Mouse (Mus musculus) Muller cell, postnatal 12 days (primary cell): ENCODE measurements around the gene Ndp.

Experiments used
- DNase-seq: peaks from one replicate; pipeline ENCODE4 v3.0.0-alpha.2; 2015; ENCODE audit errors: inconsistent ontology term

Gene Ndp

DNA sequence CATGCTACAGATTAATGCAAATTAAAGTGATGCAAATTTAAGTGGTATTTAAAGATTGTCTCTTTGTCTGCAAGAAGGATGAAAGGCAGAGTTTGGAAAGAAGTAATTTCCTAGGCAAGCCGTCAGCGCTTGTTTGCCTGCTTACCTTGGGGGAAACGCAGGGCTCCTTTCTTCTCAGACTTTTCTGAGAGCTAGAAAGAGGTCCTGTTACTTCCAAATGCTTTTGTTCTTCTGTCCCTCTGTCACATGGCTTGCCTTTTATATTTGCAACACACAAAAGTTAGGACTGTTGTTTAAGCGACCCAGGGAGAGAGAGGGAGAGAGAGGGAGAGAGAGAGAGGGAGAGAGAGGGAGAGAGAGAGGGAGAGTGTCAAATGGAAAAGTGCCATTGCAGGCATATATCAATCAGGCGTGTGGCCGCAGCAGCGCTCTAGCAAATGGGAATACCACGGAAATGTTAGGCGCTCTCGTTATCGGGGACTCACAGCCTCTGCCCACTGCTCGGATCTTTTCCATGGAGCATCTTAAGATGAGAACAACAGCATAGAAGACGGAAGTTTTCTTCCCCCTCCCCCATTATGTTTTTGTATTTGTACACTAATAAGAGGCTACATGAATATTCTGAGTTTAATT, at the start of gene Ndp:
Gene Ndp, minus strand, starts transcription at position 534 of the 633 bp plus-strand sequence.
- peak; percentile 62 for DNase-seq

DNA sequence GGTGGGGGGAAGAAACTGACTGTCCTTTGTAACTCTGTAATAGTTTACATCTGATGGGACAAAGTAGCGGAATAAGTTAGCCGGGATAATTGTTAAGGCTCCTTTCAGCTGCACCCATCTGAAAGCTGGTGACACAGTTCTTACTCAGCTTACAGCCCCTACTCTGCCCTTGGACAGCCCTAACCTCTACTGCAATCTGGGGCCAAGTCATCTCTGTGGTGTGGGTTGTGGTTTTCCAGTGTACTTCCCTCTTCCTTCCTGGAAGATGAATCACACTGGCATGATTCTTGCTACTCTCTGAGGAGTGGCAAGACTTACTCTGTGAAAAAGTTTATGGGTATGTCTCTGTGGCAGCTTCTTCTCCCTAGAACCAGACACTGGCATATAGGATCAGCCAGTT, 43.2 kb upstream of the Ndp start:
- peak; percentile 76 for DNase-seq

DNA sequence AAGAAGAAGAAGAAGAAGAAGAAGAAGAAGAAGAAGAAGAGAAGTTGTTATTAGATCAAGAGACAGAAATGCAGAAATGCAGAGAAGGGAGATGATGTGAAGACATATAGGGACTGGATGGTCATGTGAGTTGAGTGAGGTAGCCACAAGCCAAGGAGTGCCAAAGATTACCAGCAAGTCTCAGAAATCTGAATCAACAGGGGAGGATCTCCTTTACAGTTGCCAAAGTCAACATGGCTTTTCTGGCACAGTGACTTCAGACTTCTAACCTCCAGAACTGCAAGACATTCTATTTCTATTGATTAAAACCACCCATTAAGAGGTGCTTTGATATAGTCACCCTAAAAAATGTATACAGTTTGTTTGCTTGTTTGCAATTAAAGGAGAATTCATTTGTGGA, 6.4 kb upstream of the Ndp start:
- peak; percentile 9 for DNase-seq

DNA sequence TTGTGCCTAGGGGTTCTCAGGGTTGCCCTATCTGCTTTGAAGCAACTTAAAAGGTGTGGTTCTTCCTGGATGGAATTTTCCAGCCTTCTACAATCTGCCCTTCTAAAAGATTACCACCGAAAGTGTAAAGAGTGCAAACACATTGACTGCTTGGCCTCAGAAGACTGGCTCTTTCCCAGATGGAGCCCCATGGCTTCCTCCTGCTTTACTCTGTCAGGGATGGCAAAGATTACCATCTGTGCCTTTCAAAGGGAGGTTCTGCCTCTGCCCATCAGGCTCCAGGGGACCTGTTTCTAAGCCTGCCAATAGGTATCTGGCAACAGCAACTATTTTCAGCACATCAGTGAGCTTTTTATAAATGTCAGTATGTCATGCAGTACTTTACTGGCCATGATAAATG, 1.5 kb upstream of the Ndp start:
- DNase-seq, result no peak

DNA sequence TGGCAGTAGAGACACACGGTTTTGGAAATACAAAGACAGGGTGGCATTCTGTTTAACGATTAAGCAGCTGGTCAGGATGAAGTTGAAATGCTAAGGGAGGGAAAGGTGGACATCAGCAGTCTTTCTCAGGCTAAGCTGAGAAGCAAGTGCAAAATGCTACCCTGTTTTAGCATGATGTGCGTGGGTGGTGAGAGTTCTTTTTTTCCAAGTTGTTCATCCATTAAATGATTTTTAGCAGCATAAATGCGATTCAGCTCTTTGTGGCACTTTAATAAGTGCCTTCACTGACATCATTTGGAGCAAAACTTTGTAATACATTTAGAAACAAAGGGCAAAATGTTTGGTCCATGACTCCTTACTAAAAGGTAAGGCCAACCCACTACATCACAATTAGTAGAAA, 337 bp upstream of the Ndp start:
- peak; percentile 83 for DNase-seq

DNA sequence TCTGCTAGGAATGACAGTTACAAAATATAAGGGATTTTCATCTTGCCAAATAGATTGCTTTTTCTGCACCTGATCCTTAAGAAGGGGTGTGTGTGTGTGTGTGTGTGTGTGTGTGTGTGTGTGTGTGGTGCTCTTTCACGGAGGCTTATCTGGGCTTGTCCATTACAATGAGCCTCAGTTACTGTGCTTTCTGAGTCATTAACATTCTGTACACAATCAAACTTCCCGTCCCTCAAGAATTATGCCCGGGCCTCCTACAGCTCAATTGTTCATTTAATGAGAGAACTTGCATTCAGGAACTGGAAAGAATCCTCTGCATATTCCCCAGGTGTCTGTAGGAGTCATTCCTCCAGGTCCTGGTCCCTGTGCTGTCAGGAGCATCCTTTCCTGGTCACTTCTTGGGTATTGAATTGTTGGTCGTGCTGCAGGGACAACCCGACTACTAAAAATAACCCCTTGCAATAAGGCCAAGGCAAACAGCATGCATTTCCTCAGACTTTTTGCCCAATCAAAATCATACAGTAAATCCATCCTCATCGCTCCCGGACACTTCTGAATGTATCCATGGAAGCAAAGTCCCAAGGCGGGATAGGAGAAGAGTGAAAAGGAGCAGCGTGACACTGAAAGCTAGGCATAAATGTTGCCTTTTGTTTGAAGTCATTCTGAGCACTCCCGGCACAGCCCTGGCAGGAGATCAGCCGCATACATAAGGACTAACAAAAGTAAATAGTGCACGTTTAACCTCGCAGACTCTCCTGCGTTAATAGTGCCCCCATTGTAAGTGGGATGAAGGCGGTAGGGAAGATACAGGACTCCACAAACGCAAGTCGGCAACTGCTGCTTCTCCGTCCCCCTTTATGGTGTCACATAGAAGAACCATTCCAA, 1.1 kb downstream of the Ndp start:
- peak; percentile 80 for DNase-seq

DNA sequence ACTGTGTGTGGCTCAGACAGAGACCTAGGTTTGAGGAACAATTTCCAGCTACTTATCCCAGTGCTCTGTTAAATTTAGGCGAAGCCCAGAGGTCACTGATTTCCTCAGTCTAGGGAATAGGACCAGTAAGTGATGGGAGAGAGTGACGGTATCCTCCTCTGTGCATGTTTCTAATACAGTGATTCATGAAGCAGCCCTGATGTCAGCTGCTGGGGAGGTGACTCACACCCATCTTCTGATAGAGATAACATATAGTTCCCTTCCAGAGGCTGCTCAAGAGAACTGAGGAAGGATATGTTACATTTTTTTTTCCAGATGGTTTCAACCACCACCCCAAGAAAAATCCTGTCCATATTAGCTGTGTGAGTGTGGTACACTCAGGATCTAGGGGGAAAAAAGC, 2.9 kb downstream of the Ndp start:
- DNase-seq, result peak; percentile 41

DNA sequence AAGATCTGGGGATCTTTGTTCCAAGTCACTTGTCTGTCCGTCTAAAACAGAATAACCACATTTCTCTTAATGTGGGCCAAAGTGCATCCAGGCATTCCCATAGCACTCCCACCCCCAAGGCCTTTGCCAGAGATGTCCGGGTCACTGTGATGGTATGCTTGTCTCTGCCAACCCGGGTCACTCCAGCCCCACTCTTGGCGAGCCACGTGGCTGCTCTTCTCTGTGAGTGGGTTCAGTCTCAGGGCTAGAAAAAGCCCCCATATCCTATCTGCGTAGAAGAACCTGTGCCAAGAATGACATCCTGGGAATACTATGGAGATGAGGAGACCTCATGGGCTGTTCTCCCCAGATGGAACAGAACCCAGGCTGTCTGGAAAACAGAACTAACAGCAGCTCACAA, 4.0 kb downstream of the Ndp start:
- peak; percentile 89 for DNase-seq

DNA sequence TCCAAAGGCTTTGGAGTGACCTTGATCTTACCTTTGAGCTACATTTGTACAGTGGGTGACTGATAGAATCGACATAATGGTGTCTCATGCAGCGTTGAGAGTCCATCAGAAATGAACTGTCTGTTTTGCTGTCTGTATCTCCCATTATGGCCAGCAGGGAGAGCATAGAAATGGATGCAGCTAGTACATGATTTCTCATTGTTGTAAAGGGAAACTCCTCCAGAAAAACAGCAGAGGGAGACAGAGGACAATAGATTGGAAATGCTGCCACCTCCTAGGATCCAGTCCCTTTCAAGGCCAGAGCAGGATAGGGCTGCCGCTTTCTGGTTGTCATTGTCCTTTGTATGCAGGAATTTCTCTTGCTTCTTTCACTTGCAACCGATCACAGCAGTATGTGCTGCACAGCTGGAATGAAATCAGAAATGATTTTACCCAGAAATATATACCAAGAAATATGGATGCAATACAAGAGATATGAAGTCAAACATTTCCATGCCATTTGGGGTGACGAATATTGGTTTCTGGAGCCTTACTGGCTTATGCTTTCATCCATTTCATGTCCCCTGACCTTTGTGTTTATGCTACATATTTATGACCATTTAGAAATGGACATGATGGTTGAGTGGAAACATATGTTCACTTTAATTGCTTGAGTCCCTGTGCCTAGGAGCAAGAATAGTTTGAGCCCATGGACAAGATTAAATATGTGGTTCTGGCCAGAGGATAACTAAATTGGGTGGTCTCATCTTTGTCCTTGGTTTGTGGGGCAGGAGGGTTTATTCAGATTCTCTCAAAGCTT, 17.0 kb downstream of the Ndp start:
- peak; percentile 74 for DNase-seq

DNA sequence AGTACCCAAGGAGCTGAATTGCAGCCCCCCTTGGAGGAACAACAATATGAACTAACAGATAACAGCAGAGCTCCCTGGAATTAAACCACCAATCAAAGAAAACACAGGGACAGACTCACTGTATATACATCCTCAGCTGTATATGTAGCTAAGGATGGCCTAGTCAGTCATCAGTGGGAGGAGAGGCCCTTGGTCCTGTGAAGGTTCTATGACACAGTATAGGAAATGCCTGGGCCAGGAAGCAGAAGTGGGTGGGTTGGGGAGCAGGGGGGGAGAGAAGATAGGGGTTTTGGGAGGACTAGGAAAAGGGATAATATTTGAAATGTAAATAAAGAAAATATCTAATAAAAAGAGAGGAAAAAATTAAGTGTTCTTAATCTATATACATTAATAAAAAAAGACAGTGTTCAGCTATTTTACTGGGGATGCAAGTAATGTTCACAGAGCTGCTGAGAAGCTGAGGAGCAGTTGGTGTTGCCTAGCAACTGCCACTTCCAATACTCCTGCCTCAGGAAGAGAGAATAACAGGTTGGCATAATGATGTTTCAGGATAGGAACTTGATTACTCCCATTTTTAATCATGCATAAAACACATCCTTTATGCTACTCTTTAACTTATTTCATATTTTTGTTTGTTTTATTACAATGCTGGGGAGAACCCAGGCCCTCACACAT, 43.8 kb downstream of the Ndp start:
- DNase-seq, result no peak

DNA sequence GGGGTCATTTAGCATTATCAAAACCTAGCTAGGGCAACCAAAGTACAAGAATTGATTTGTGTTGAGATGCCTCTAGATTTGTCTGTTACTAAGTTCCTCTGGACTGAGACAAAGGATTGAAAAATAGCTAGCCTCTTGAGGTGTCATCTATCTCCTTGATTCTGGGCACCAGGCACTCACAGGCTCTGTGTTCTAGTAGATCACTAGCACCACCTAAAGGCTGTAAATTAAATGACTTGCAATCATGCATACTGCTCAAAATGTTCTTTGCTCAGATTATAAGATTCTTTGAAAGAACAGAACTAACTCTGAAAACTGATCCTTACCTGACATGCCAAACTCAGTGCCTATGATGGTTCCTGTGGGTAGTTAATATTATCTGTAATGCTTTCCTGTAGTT, 51.3 kb downstream of the Ndp start:
- DNase-seq, result no peak

DNA sequence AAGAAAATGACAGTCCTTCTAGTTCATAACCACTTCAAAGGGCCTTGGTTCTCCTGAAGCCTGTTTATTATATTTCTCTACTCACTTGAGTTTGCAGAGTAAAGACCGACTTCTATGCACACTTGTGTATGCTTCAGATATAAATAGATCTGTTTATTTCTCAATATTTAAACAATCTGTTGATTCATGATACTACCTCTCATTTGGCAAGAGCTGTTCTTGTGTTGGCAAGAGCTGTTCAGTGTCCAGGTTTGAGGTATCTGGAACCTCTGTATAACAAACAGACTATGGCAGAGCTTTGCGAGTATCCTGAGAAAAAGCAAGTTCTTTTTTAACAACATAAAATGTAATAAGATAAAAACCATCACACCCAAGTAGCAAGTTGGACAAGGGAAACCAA, 65.5 kb downstream of the Ndp start:
- DNase-seq, result no peak

DNA sequence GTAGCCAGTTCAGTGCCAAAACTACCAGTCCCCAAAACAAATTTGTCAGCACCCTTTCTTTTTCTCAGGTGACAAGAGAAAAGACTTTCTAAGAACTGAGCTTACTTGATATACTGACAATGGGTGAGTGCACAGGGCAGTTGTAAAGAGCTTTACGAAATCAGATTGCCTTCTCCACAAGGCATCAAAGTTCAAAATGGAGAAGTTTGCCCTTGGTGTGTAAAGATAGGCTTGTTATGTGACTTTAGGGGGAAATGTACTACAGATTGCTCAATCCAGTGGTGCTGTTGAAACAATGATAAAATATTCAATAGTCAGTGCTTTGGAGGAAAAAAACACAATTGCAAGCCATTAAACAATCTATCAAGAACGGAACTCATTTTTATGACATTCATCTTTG, 70.1 kb downstream of the Ndp start:
- DNase-seq, result no peak

DNA sequence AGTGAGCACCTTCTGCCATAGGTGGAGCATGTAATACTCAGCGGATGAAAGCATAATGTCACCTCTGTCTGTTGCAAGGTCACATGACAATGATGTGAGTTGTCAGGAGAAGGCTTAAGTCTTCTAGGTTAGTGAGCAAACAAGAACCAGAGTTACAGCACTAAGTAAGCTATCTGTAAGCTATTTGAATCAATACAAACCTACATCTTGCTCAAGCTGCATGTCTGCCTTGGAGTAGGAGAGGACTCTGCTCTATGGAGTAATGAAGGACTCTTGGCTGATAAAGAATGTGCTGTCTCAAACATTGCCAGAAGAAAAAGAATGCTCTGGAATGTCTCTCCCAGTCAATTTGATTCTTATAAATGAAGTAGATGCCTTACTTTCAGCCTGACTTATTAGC, 74.3 kb downstream of the Ndp start:
- DNase-seq, result no peak

DNA sequence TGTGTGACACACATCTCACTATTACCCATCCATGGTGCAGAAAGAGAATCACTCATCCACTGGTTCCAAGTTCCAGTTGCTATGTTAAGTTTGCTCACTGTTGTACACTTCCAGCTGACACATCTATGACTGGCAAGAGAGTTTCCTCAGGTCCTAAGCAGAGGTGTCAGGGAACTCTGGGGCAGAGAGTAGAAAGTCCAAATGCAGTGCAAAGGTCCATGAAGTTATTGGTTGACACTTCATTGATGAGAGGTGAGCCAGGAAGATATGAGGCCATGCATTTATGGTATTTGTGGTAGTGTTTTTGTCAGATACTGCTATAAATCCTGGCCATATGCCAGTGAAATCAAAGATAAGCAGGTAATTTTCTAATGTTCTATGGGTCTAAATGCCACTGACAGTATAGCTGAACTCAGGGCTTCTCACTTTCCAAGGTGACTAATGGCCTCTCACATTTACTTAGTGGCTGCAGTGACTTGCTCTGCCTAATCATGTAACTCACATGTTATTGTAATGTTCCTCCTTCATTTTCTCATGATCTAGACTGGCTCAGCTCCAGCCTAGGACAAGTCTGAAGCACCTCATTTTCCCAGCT, 75.0 kb downstream of the Ndp start:
- no peak for DNase-seq
